Mouse (Mus musculus) liver, embryonic 11.5 days (tissue): ENCODE measurements at regions not wholly inside any gene's neighbourhood (a gene's known extent, or its start where the extent isn't known, plus 50 kb on each side); places are given as distances from the start of the nearest gene placed in this dataset.

Experiments
- ATAC-seq: fragments of 200-750 bp; cut with Nextera tagmentation; replicated peaks from 2 replicates; pipeline ENCODE4 v1.8.0; 2017; ENCODE audit warnings: moderate number of reproducible peaks, mild to moderate bottlenecking, moderate TSS enrichment, moderate library complexity; ENCODE audit not compliant: low FRiP score
- DNase-seq: peaks from one replicate; pipeline ENCODE4 v3.0.0-alpha.2; 2017; ENCODE audit warnings: low spot score
- H3K27ac ChIP-seq: fragments of 300-500 bp; sonication (generic); 2 replicates; pipeline ENCODE4 v1.5.1; 2014; ENCODE audit warnings: mild to moderate bottlenecking, low read depth, low read length, control low read depth
- H3K27me3 ChIP-seq: fragments of 300-500 bp; sonication (generic); replicated peaks from 2 replicates; pipeline ENCODE4 v1.6.1; 2014; ENCODE audit warnings: low read length, mixed read lengths; ENCODE audit not compliant: control insufficient read depth, insufficient read depth
- H3K36me3 ChIP-seq: fragments of 300-500 bp; sonication (generic); 2 replicates; pipeline ENCODE4 v1.6.1; 2014; ENCODE audit warnings: mild to moderate bottlenecking, low read length, moderate library complexity, mixed read lengths; ENCODE audit not compliant: control insufficient read depth, insufficient read depth
- H3K4me1 ChIP-seq: fragments of 300-500 bp; sonication (generic); replicated peaks from 2 replicates; pipeline ENCODE4 v1.6.1; 2014; ENCODE audit warnings: low read length, mixed read lengths; ENCODE audit not compliant: control insufficient read depth, insufficient read depth
- H3K4me2 ChIP-seq: fragments of 300-500 bp; sonication (generic); 2 replicates; pipeline ENCODE4 v1.6.1; 2014; ENCODE audit warnings: mild to moderate bottlenecking, control low read depth, moderate library complexity
- H3K4me3 ChIP-seq: fragments of 300-500 bp; sonication (generic); 2 replicates; pipeline ENCODE4 v1.5.1; 2014; ENCODE audit warnings: low read depth, low read length, control low read depth
- H3K9ac ChIP-seq: fragments of 300-500 bp; sonication (generic); 2 replicates; pipeline ENCODE4 v1.6.1; 2014; ENCODE audit warnings: low read depth, low read length, control low read depth
- H3K9me3 ChIP-seq: fragments of 300-500 bp; sonication (generic); 2 replicates; pipeline ENCODE4 v1.6.1; 2016; ENCODE audit warnings: low read length, inconsistent platforms, mixed read lengths; ENCODE audit not compliant: control insufficient read depth
- WGBS: fragments of 180-500 bp; shearing (Covaris S2); extraction: QIAGEN DNeasy Blood & Tissue Kit; methylation state at CpG from one replicate; pipeline ENCODE4 v1.1.7; 2014; 5-methylcytosine and 5-hydroxymethylcytosine counted together

DNA sequence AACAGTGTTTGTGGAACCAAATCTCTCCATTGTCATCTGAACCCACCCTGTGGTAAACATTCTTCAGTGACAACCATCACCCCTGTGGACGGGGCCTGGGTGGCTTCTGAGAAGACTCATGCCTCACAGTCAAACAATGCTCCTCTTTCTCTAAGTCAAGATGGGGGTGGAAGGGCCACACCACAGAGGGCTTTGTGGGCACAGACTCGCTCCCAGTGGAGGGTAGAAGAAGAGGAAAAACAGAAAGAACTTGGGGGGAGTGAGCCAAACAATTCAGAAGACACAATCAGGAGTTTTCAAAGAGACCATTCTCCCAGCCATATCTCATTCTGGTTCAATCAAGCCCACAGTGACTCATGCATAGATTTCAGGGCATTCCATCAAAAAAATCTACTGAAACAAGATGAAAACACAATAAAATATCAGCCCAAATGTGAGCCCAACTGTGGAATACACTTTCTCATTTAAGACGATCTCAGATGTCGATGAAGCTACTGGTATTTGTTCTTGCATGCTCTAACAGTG, 339.7 kb downstream of the Setd4 start:
- Histone ChIP-seq H3K4me2 (no peak overlapping the region), H3K27ac (no peak overlapping the region), H3K4me3 (no peak overlapping the region), H3K27me3 (no peaks in the 10 kb centered on the region), H3K9me3 (no peaks in the 10 kb centered on the region), H3K4me1 (no peaks in the 10 kb centered on the region), H3K36me3 (no peaks in the 10 kb centered on the region), H3K9ac (no peak overlapping the region)
- ATAC-seq (no peak), DNase-seq (no peak)
- 69% methylated on average over 4 of the region's 4 CpGs for WGBS

DNA sequence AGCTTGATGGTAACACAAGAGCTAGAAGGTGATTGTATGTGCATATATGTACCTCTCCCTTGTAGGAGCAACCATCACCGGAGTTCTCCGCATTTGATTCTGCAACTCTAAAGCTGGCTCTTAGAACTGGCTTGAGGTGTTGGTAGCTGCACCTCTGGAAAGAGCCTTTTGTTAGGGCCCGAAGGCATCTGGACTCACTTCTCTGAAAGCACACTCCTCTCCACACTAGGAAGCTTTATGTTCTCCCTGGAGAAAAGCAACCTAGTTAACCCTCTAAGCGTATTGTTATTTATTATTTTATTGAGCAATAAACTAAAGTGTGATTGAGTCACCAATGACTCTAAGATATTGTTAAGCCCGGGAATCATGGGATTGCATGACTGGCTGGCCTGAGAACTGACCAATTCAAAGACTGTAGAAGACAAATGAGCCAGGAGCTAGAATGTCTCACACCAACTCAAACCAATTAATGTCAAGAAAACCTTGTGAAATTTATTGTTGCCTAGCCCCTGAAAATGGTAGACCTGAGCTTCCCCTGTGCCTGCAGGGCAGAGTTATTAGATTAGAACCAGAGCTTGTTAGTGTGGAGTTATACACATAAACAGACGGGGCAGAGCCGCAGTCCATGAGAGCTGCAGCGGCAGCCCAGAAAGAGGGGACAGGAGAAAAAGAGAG, 340.6 kb downstream of the Setd4 start:
- Histone ChIP-seq H3K4me2 (no peak overlapping the region), H3K9ac (no peak overlapping the region), H3K27ac (no peak overlapping the region), H3K4me1 (no peaks in the 10 kb centered on the region), H3K9me3 (no peaks in the 10 kb centered on the region), H3K36me3 (no peaks in the 10 kb centered on the region), H3K27me3 (no peaks in the 10 kb centered on the region), H3K4me3 (no peak overlapping the region)
- DNase-seq = no peak
- whole genome bisulfite sequencing = 85% methylated on average over 8 of the region's 8 CpGs
- ATAC-seq = no peak

- Histone ChIP-seq H3K4me1 (no peaks in the 10 kb centered on the region), H3K36me3 (no peaks in the 10 kb centered on the region), H3K27ac (no peak overlapping the region), H3K4me2 (no peak overlapping the region), H3K27me3 (no peaks in the 10 kb centered on the region), H3K9me3 (no peaks in the 10 kb centered on the region), H3K4me3 (no peak overlapping the region), H3K9ac (no peak overlapping the region)
- WGBS = 32% methylated on average over 7 of the region's 7 CpGs
- ATAC-seq (no peak), DNase-seq (no peak)
These were observed 357.0 kb downstream of the Setd4 start for GRCm38 (mm10) chr16:93246825-93247224.

DNA sequence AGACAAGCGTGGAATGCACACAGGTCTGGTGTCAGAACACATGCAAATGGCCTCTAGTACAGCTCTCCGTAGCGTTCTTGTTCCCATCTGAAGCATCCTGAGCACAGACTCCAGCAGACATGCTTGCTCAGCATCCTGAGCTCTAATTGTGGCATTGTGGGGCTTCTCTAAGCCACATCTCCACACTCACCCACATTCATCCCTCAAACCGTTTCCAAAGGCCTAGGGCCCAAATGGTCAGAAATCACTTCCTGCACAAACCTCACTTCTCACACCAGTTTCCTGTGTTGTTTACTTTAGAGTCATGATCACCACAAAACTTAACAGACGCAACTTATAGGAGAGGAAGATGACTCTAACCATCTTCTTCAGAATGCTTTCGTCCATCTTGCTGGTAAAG, 358.1 kb downstream of the Setd4 start:
- Histone ChIP-seq H3K9ac (no peak overlapping the region), H3K27ac (no peak overlapping the region), H3K4me1 (no peaks in the 10 kb centered on the region), H3K36me3 (no peaks in the 10 kb centered on the region), H3K9me3 (no peaks in the 10 kb centered on the region), H3K27me3 (no peaks in the 10 kb centered on the region), H3K4me2 (no peak overlapping the region), H3K4me3 (no peak overlapping the region)
- ATAC-seq (no peak), DNase-seq (no peak)
- WGBS = 57% methylated on average over 6 of the region's 6 CpGs

DNA sequence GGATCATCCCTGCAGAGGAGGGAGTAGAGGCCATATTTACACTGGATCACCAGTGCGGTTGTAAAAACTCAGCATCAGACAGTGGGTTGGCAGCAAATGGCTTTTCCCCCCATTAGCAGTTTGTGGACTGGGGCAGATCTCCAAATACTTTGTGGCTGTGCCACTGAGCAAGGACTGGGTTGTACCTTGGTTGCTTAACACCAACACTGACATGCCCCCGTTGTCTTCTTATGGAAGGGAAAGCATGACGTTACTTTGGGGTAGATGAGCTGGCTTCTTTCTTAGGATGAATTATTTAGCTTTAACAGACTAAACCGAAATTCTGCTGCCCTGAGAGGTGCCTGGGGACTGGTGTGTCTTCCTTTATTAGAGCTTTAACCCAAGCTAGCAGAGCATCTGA, 365.0 kb downstream of the Setd4 start:
- H3K4me3 ChIP-seq = no peak overlapping the region
- no peaks in the 10 kb centered on the region for H3K4me1 ChIP-seq
- no peak overlapping the region for H3K27ac ChIP-seq
- H3K9me3 ChIP-seq = no peaks in the 10 kb centered on the region
- H3K27me3 ChIP-seq = no peaks in the 10 kb centered on the region
- H3K36me3 ChIP-seq = no peaks in the 10 kb centered on the region
- ATAC-seq = no peak
- no peak overlapping the region for H3K4me2 ChIP-seq
- DNase-seq = no peak
- no peak overlapping the region for H3K9ac ChIP-seq
- 77% methylated on average over 4 of the region's 4 CpGs for WGBS

GRCm38 (mm10) chr16:93238326-93238725, 365.5 kb downstream of the Setd4 start:
- DNase-seq (no peak), ATAC-seq (no peak)
- no peaks in the 10 kb centered on the region for H3K4me1 ChIP-seq
- no peak overlapping the region for H3K4me2 ChIP-seq
- no peak overlapping the region for H3K27ac ChIP-seq
- H3K9me3 ChIP-seq = no peaks in the 10 kb centered on the region
- no peak overlapping the region for H3K9ac ChIP-seq
- no peak overlapping the region for H3K4me3 ChIP-seq
- no peaks in the 10 kb centered on the region for H3K27me3 ChIP-seq
- WGBS = 78% methylated on average over 4 of the region's 4 CpGs
- no peaks in the 10 kb centered on the region for H3K36me3 ChIP-seq

- H3K9me3 ChIP-seq = no peaks in the 10 kb centered on the region
- no peak overlapping the region for H3K27ac ChIP-seq
- 77% methylated on average over 7 of the region's 7 CpGs for WGBS
- H3K4me1 ChIP-seq = no peaks in the 10 kb centered on the region
- H3K4me3 ChIP-seq = no peak overlapping the region
- H3K27me3 ChIP-seq = no peaks in the 10 kb centered on the region
- no peak for DNase-seq
- no peak overlapping the region for H3K9ac ChIP-seq
- no peak for ATAC-seq
- no peak overlapping the region for H3K4me2 ChIP-seq
- H3K36me3 ChIP-seq = no peaks in the 10 kb centered on the region
These were observed 378.2 kb downstream of the Setd4 start for GRCm38 (mm10) chr16:93225644-93226043.

DNA sequence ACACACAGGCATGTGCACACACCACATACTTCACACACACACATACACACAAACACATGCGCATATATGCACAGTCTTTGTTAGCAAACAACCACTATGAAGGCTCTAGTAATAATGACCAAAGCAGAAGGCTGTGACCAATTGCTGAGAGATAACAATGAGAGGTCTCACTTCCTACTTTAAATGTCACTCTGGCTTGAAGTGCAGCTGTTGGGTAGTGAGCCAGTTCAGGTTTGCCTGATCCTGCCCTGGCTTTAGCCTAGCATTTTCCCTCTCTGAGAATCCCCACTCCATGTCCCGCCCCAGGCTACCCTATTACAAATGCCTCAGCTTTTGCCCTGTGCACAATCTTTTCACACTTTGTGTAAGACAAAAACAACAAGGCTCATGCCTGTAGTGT, 378.7 kb downstream of the Setd4 start:
- H3K4me1 ChIP-seq = no peaks in the 10 kb centered on the region
- no peak overlapping the region for H3K4me2 ChIP-seq
- H3K36me3 ChIP-seq = no peaks in the 10 kb centered on the region
- no peak overlapping the region for H3K27ac ChIP-seq
- no peaks in the 10 kb centered on the region for H3K9me3 ChIP-seq
- 87% methylated on average over 2 of the region's 2 CpGs for WGBS
- no peaks in the 10 kb centered on the region for H3K27me3 ChIP-seq
- no peak for DNase-seq
- H3K9ac ChIP-seq = no peak overlapping the region
- no peak overlapping the region for H3K4me3 ChIP-seq
- ATAC-seq = no peak

DNA sequence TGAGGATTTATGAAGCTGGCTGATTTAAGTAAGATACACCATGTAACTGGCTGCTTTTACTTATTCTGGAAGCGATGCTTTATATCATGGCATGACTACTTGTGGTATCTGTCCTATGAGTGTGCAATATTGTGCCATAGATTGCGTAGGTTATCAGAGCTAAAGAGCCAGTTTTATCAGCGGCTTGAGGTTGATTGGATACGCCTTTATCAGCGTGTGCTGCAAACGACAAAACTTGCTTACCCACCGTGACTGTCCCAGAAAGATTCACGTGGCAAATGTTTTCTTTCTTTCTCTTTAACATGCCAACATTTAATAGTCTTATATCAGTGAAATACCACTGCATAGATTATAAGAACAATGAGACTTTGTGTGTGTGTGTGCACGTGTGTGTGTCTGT, 384.1 kb downstream of the Setd4 start:
- 56% methylated on average over 9 of the region's 9 CpGs for WGBS
- H3K9ac ChIP-seq = no peak overlapping the region
- no peaks in the 10 kb centered on the region for H3K36me3 ChIP-seq
- peaks cover 2% of the 10 kb centered on the region; the same call in 1 of the 2 replicates for H3K4me1 ChIP-seq
- H3K4me2 ChIP-seq = peak overlapping the region; percentile 13; the same call in 1 of the 2 replicates
- H3K27me3 ChIP-seq = 0 out of 2 replicates have a peak, but pooled peaks cover 4% of the 10 kb centered on the region
- no peak overlapping the region for H3K4me3 ChIP-seq
- H3K9me3 ChIP-seq = no peaks in the 10 kb centered on the region
- DNase-seq (no peak), ATAC-seq (no peak; the same call in 1 of the 2 replicates)
- no peak overlapping the region for H3K27ac ChIP-seq
